Comparison of ENCODE assay signal across 8 mouse cellular contexts in genomic region chr1:180329706-180330105, GRCm38 (mm10). TPM values are rescaled to one million over a fixed set of nuclear protein-coding genes. Genes with fewer than 3 reads are reported as not detected.
A peak's percentile ranks its signal among the peaks of the same experiment; 100 is the strongest.
DNase-seq lines count a peak whose midpoint lies in the region; ATAC-seq and TF ChIP-seq lines count a peak whose summit lies in the region.

No protein-coding gene starts in this region.

- TF ChIP-seq POLR2A in kidney, adult 2 months (IDR thresholded peaks at IDR 0.05; ENCODE audit: low read depth, low read length), result no peak
- TF ChIP-seq POLR2A in bone marrow, adult 2 months (IDR thresholded peaks at IDR 0.05; ENCODE audit: borderline replicate concordance, control insufficient read depth, low read depth, low read length), result no peak

- H3K9me3 ChIP-seq in hindbrain, embryonic 14.5 days (ENCODE audit: control insufficient read depth, low read length), result no peaks in the 10 kb centered on the region
- no peaks in the 10 kb centered on the region for H3K9me3 ChIP-seq in midbrain, embryonic 13.5 days

- H3K36me3 ChIP-seq in kidney, adult 2 months (ENCODE audit: control insufficient read depth, insufficient read depth, low read length), result peaks cover 2% of the 10 kb centered on the region; the same call in 1 of the 2 replicates
- H3K36me3 ChIP-seq in hindbrain, embryonic 14.5 days (replicated peaks; ENCODE audit: control insufficient read depth, insufficient read depth), result no peaks in the 10 kb centered on the region
- H3K36me3 ChIP-seq in midbrain, embryonic 13.5 days, result no peaks in the 10 kb centered on the region

- peak overlapping the region; percentile 76 for H3K27ac ChIP-seq in kidney, adult 2 months (ENCODE audit: insufficient read depth, low read depth, low read length)
- H3K27ac ChIP-seq in bone marrow, adult 2 months (ENCODE audit: control insufficient read depth, insufficient read depth, low read depth, low read length, poor library complexity), result peak overlapping the region; percentile 52
- H3K27ac ChIP-seq in hindbrain, embryonic 14.5 days, result no peak overlapping the region
- no peak overlapping the region for H3K27ac ChIP-seq in midbrain, embryonic 13.5 days

- H3K9ac ChIP-seq in hindbrain, embryonic 14.5 days, result no peak overlapping the region
- no peak overlapping the region for H3K9ac ChIP-seq in midbrain, embryonic 13.5 days (replicated peaks)

- H3K4me2 ChIP-seq in hindbrain, embryonic 14.5 days (replicated peaks), result peak overlapping the region; percentile 97
- H3K4me2 ChIP-seq in midbrain, embryonic 13.5 days (replicated peaks), result peak overlapping the region; percentile 23; the same call in 1 of the 2 replicates

- WGBS in kidney, adult 2 months, result 25% methylated on average over 6 of the region's 6 CpGs
- 6% methylated on average over 6 of the region's 6 CpGs for WGBS in bone marrow, adult 2 months
- WGBS in hindbrain, embryonic 14.5 days, result 19% methylated on average over 6 of the region's 6 CpGs
- 17% methylated on average over 6 of the region's 6 CpGs for WGBS in midbrain, embryonic 13.5 days

- TF ChIP-seq CTCF in kidney, adult 2 months (conservative IDR thresholded peaks at IDR 0.05; ENCODE audit: insufficient read depth, insufficient read length, low read depth, low read length), result no peak
- TF ChIP-seq CTCF in bone marrow, adult 2 months (IDR thresholded peaks at IDR 0.05; ENCODE audit: control insufficient read depth, insufficient read depth, low read length), result no peak

- DNase-seq in kidney, adult 2 months, result no peak
- no peak for DNase-seq in kidney, postnatal 36 days
- DNase-seq in hindbrain, embryonic 14.5 days (ENCODE audit: low spot score), result no peak
- DNase-seq in cerebellum, adult 9-11 months, result no peak
- no peak for DNase-seq in layer of hippocampus, adult 8-10 months (ENCODE audit: low spot score in 2 of 2)

- ATAC-seq in hindbrain, embryonic 14.5 days (ENCODE audit: low FRiP score), result no peak
- ATAC-seq in midbrain, embryonic 13.5 days, result no peak
- no peak for ATAC-seq in activated CD4-positive, CD25-positive, alpha-beta regulatory T cell, adult 4 months

- no peaks in the 10 kb centered on the region for H3K27me3 ChIP-seq in kidney, adult 2 months (replicated peaks; ENCODE audit: control insufficient read depth, insufficient read depth, low read length)
- H3K27me3 ChIP-seq in hindbrain, embryonic 14.5 days (ENCODE audit: control insufficient read depth, insufficient read depth, low read length), result peaks cover 20% of the 10 kb centered on the region
- H3K27me3 ChIP-seq in midbrain, embryonic 13.5 days, result peaks cover 38% of the 10 kb centered on the region

- H3K4me3 ChIP-seq in kidney, adult 2 months (ENCODE audit: insufficient read depth, low read depth, low read length), result 0 out of 2 replicates have a peak overlapping the region, but pooled peaks have one; percentile 17
- no peak overlapping the region for H3K4me3 ChIP-seq in bone marrow, adult 2 months (replicated peaks; ENCODE audit: control insufficient read depth, low read depth, low read length)
- no peak overlapping the region for H3K4me3 ChIP-seq in hindbrain, embryonic 14.5 days (replicated peaks; ENCODE audit: low read length)
- 0 out of 2 replicates have a peak overlapping the region, but pooled peaks have one; percentile 0 for H3K4me3 ChIP-seq in midbrain, embryonic 13.5 days (replicated peaks)

- peaks cover 10% of the 10 kb centered on the region for H3K4me1 ChIP-seq in kidney, adult 2 months (ENCODE audit: control insufficient read depth, insufficient read depth, low read length)
- peaks cover 1% of the 10 kb centered on the region; the same call in 1 of the 2 replicates for H3K4me1 ChIP-seq in bone marrow, adult 2 months (ENCODE audit: control insufficient read depth, insufficient read depth, low read length)
- H3K4me1 ChIP-seq in hindbrain, embryonic 14.5 days (replicated peaks; ENCODE audit: control insufficient read depth, insufficient read depth, low read length), result peaks cover 28% of the 10 kb centered on the region
- peaks cover 38% of the 10 kb centered on the region for H3K4me1 ChIP-seq in midbrain, embryonic 13.5 days (replicated peaks)

RNA-seq across cellular contexts. Expression of gene Itpkb, which starts 0.6 kb away (rescaled TPM):
- polyA plus RNA-seq in kidney, adult 2 months (2012; rRNA removed), result 14.1 and 14.9 TPM in 2 replicates
- polyA plus RNA-seq in bone marrow, adult 2 months (2011; ENCODE audit: insufficient read depth, insufficient read length, low replicate concordance, missing spikeins), result 11.4 and 18.1 TPM in 2 replicates
- polyA plus RNA-seq in hindbrain, embryonic 14.5 days (2014; fragmentation: Nextera tagmentation; extraction: Ambion mirVana), result 2.7 and 3.0 TPM in 2 replicates
- polyA plus RNA-seq in midbrain, embryonic 13.5 days (2015; fragmentation: Nextera tagmentation; extraction: Ambion mirVana), result 2.2 and 2.5 TPM in 2 replicates
- 10 to 100 TPM; 29.8 to 38.2 TPM for polyA plus RNA-seq in activated CD4-positive, CD25-positive, alpha-beta regulatory T cell, adult 4 months (2017; shearing (Covaris generic))
- 10 to 100 TPM; 26.6 to 39.1 (median 32.4) TPM for total RNA-seq in layer of hippocampus, adult 8-10 months (2022)

Comparison
In these comparisons a context has a peak if more than half of its experiments do, and no peak if none do; other contexts are left out.
1. H3K27ac ChIP-seq: peak in kidney, adult 2 months (single experiment) and bone marrow, adult 2 months (single experiment); none in hindbrain, embryonic 14.5 days (single experiment) and midbrain, embryonic 13.5 days (single experiment).
2. H3K4me3 ChIP-seq: peak in kidney, adult 2 months (single experiment) and midbrain, embryonic 13.5 days (single experiment); none in bone marrow, adult 2 months (single experiment) and hindbrain, embryonic 14.5 days (single experiment).